12 mouse cellular contexts compared by ENCODE assay signal in genomic region chr7:67112495-67113216, GRCm38 (mm10).
A peak's percentile ranks its signal among the peaks of the same experiment; 100 is the strongest.
DNase-seq lines count a peak whose midpoint lies in the region; TF ChIP-seq lines count a peak whose summit lies in the region.
"Had no signal": no experiment of that assay in that cellular context is flagged by ENCODE, and none has a peak within 500 bp of the region (broad histone marks: within the 10 kb centered on the region; RNA-seq: fewer than 3 reads in every experiment).

No protein-coding gene starts in this region.

- peak; percentile 25 for DNase-seq in gastrocnemius, adult 2 months
- no peak for DNase-seq in gastrocnemius, postnatal 10 days
- DNase-seq in adrenal gland, adult 2 months = peak; percentile 82
- peak; percentile 6 to 51 for DNase-seq in kidney, postnatal 25 days
- DNase-seq in retina, embryonic 14.5 days (ENCODE audit: low spot score) = peak; percentile 21
- DNase-seq in cerebellum, postnatal 36 days = no peak
- no peak for DNase-seq in cerebellum, adult 18-20 months
- DNase-seq in right cerebral cortex, postnatal 10 days (ENCODE audit: low spot score in 2 of 2) = no peak
- DNase-seq: cerebellum, adult 11-12 months; gastrocnemius, postnatal 14 days; heart, postnatal 36 days; liver, embryonic 13.5 days had no signal

- intact Hi-C loops in gastrocnemius, adult 2 months (cut with DNase I) = no loop called here

- no peak overlapping the region for H3K27ac ChIP-seq in gastrocnemius, adult 2 months
- H3K27ac ChIP-seq: liver, embryonic 13.5 days had no signal

- TF ChIP-seq CTCF in gastrocnemius, adult 2 months (IDR thresholded peaks at IDR 0.05) = no peak

- H3K4me3 ChIP-seq in gastrocnemius, adult 2 months = no peak overlapping the region
- H3K4me3 ChIP-seq: liver, embryonic 13.5 days had no signal

Comparison
In these comparisons a context has a peak if more than half of its experiments do, and no peak if none do; other contexts are left out.
1. DNase-seq: peak in gastrocnemius, adult 2 months (single experiment), adrenal gland, adult 2 months (single experiment), kidney, postnatal 25 days (2 of 2) and retina, embryonic 14.5 days (single experiment); none in gastrocnemius, postnatal 10 days (single experiment), cerebellum, postnatal 36 days (0 of 2), cerebellum, adult 18-20 months (0 of 2) and right cerebral cortex, postnatal 10 days (0 of 2).